Mouse (Mus musculus) limb, embryonic 14.5 days (tissue): ENCODE measurements around the gene Best1. TPM values are rescaled to one million over a fixed set of nuclear protein-coding genes. Genes with fewer than 3 reads are reported as not detected.

Experiments used
- ATAC-seq: fragments of 200-750 bp; cut with Nextera tagmentation; 2 replicates; pipeline ENCODE4 v1.8.0; 2017; ENCODE audit warnings: low read depth, moderate number of reproducible peaks, moderate TSS enrichment; ENCODE audit not compliant: low FRiP score
- DNase-seq: peaks from one replicate; pipeline ENCODE4 v3.0.0-alpha.2; 2015; ENCODE audit warnings: low spot score
- H3K27ac ChIP-seq: fragments of 300-500 bp; sonication (generic); replicated peaks from 2 replicates; pipeline ENCODE4 v1.5.1; 2014; ENCODE audit warnings: low read depth, mild to moderate bottlenecking, low read length, moderate library complexity, mixed read lengths
- H3K27me3 ChIP-seq: fragments of 300-500 bp; sonication (generic); 2 replicates; pipeline ENCODE4 v1.6.1; 2014; ENCODE audit warnings: low read length, mixed read lengths; ENCODE audit not compliant: control insufficient read depth, insufficient read depth
- H3K36me3 ChIP-seq: fragments of 300-500 bp; sonication (generic); 2 replicates; pipeline ENCODE4 v1.6.1; 2014; ENCODE audit warnings: mild to moderate bottlenecking, low read length, moderate library complexity, mixed read lengths; ENCODE audit not compliant: control insufficient read depth, insufficient read depth
- H3K4me1 ChIP-seq: fragments of 300-500 bp; sonication (generic); 2 replicates; pipeline ENCODE4 v1.6.1; 2014; ENCODE audit warnings: antibody characterized with exemption, low read length, mixed read lengths; ENCODE audit not compliant: control insufficient read depth, insufficient read depth
- H3K4me2 ChIP-seq: fragments of 300-500 bp; sonication (generic); replicated peaks from 2 replicates; pipeline ENCODE4 v1.6.1; 2014; ENCODE audit warnings: low read depth, mild to moderate bottlenecking, low read length, moderate library complexity; ENCODE audit not compliant: severe bottlenecking
- H3K4me3 ChIP-seq: fragments of 300-500 bp; sonication (generic); replicated peaks from 2 replicates; pipeline ENCODE4 v1.5.1; 2014; ENCODE audit warnings: low read length
- H3K9ac ChIP-seq: fragments of 300-500 bp; sonication (generic); 2 replicates; pipeline ENCODE4 v1.6.1; 2014; ENCODE audit warnings: mild to moderate bottlenecking, low read depth, low read length, moderate library complexity; ENCODE audit not compliant: severe bottlenecking
- H3K9me3 ChIP-seq: fragments of 300-500 bp; sonication (generic); 2 replicates; pipeline ENCODE4 v1.6.1; 2016; ENCODE audit warnings: low read length; ENCODE audit not compliant: control insufficient read depth
- POLR2A ChIP-seq: fragments of 200-500 bp; IDR thresholded peaks from 2 replicates; pipeline ENCODE4 v1.8.0; 2012; ENCODE audit warnings: inconsistent platforms, mild to moderate bottlenecking, moderate library complexity, borderline replicate concordance; ENCODE audit not compliant: insufficient read depth, insufficient read length; ENCODE audit errors: extremely low read depth
- WGBS: fragments of 180-500 bp; shearing (Covaris S2); extraction: QIAGEN DNeasy Blood & Tissue Kit; methylation state at CpG from one replicate; pipeline ENCODE4 v1.1.7; 2014; 5-methylcytosine and 5-hydroxymethylcytosine counted together
- polyA plus RNA-seq, 2 experiments: library from polyadenylated mRNA; depleted of rRNA in 1 of 2; stranded (reverse) in 1 of 2; unstranded in 1 of 2; fragments of >200 nt; fragmentation: Nextera tagmentation in 1 of 2; extraction: Ambion mirVana in 1 of 2; gene quantifications; 2 replicates each; pipeline versions ENCODE4 v1.2.1 to v1.2.3; 2012 to 2014

Best1 gene
- polyA plus RNA-seq, 2 experiments: 1.5 to 1.7 TPM

GRCm38 (mm10) chr19:10016151-10016550 lies 14.7 kb upstream of the Best1 start:
- H3K4me3 ChIP-seq: no peak overlapping the region
- TF ChIP-seq POLR2A: no peak
- H3K36me3 ChIP-seq: no peaks in the 10 kb centered on the region
- H3K9ac ChIP-seq: no peak overlapping the region
- H3K4me2 ChIP-seq: no peak overlapping the region
- no peaks in the 10 kb centered on the region for H3K27me3 ChIP-seq
- no peaks in the 10 kb centered on the region for H3K9me3 ChIP-seq
- DNase-seq (no peak), ATAC-seq (no peak)
- 84% methylated on average over 4 of the region's 4 CpGs for WGBS
- no peak overlapping the region for H3K27ac ChIP-seq
- peaks cover 46% of the 10 kb centered on the region for H3K4me1 ChIP-seq

- no peaks in the 10 kb centered on the region for H3K9me3 ChIP-seq
- H3K27me3 ChIP-seq: no peaks in the 10 kb centered on the region
- DNase-seq (no peak), ATAC-seq (no peak)
- H3K9ac ChIP-seq: 0 out of 2 replicates have a peak overlapping the region, but pooled peaks have one; percentile 2
- H3K4me1 ChIP-seq: peaks cover 46% of the 10 kb centered on the region
- 88% methylated on average over 4 of the region's 4 CpGs for WGBS
- H3K4me3 ChIP-seq: no peak overlapping the region
- H3K4me2 ChIP-seq: no peak overlapping the region
- H3K27ac ChIP-seq: no peak overlapping the region
- no peak for TF ChIP-seq POLR2A
- no peaks in the 10 kb centered on the region for H3K36me3 ChIP-seq
Measured at GRCm38 (mm10) chr19:10015442-10015841, 14.0 kb upstream of the Best1 start.

GRCm38 (mm10) chr19:10014824-10015223 lies 13.4 kb upstream of the Best1 start:
- DNase-seq (no peak), ATAC-seq (no peak)
- H3K9ac ChIP-seq: 0 out of 2 replicates have a peak overlapping the region, but pooled peaks have one; percentile 2
- no peak overlapping the region for H3K4me3 ChIP-seq
- H3K36me3 ChIP-seq: no peaks in the 10 kb centered on the region
- no peak for TF ChIP-seq POLR2A
- H3K9me3 ChIP-seq: no peaks in the 10 kb centered on the region
- peaks cover 46% of the 10 kb centered on the region for H3K4me1 ChIP-seq
- H3K27ac ChIP-seq: no peak overlapping the region
- 73% methylated on average over 13 of the region's 13 CpGs for WGBS
- no peaks in the 10 kb centered on the region for H3K27me3 ChIP-seq
- no peak overlapping the region for H3K4me2 ChIP-seq

DNA sequence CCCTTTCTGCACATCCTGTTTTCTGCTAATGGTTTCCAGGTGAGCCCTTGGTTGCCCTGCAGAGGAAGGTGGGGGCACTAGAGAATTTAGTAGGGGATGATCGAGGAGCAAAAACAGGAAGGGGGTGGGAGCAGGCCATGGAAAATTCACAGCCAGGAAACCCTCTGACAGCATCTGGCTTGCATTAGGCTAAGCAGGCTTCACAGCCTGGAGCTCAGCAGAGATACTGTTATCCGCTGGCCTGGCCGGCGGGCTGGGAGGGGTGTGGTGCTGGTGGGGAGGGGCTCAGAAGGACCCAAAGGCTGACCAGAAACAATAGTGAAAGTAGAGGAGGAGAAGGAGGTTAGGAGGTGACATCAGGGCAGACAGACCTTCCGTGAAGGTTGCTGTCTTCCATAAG lies 12.5 kb upstream of the Best1 start:
- no peaks in the 10 kb centered on the region for H3K27me3 ChIP-seq
- H3K9me3 ChIP-seq: no peaks in the 10 kb centered on the region
- WGBS: 10% methylated on average over 5 of the region's 5 CpGs
- no peak for TF ChIP-seq POLR2A
- ATAC-seq (peak; percentile 56), DNase-seq (peak; percentile 87)
- H3K9ac ChIP-seq: no peak overlapping the region
- no peak overlapping the region for H3K4me3 ChIP-seq
- no peak overlapping the region for H3K4me2 ChIP-seq
- H3K36me3 ChIP-seq: no peaks in the 10 kb centered on the region
- H3K4me1 ChIP-seq: peaks cover 38% of the 10 kb centered on the region
- H3K27ac ChIP-seq: peak overlapping the region; percentile 87

- WGBS: 11% methylated on average over 3 of the region's 3 CpGs
- no peaks in the 10 kb centered on the region for H3K27me3 ChIP-seq
- ATAC-seq: peak; percentile 2; the same call in 1 of the 2 replicates
- peak; percentile 23 for DNase-seq
- H3K4me3 ChIP-seq: no peak overlapping the region
- no peak for TF ChIP-seq POLR2A
- H3K9me3 ChIP-seq: no peaks in the 10 kb centered on the region
- H3K4me2 ChIP-seq: peak overlapping the region; percentile 10; the same call in 1 of the 2 replicates
- H3K9ac ChIP-seq: peak overlapping the region; percentile 4; the same call in 1 of the 2 replicates
- no peaks in the 10 kb centered on the region for H3K36me3 ChIP-seq
- peak overlapping the region; percentile 87 for H3K27ac ChIP-seq
- H3K4me1 ChIP-seq: peaks cover 34% of the 10 kb centered on the region
Measured at GRCm38 (mm10) chr19:10013348-10013747, 11.9 kb upstream of the Best1 start.
